Mouse (Mus musculus) olfactory bulb, adult 2 months (tissue): Measurements from ENCODE around the gene Lzts2.

Experiments
- CTCF ChIP-seq: fragments of 200-500 bp; IDR thresholded peaks from 2 replicates; pipeline ENCODE4 v1.5.1; 2012; ENCODE audit warnings: low read depth, mild to moderate bottlenecking, low read length, moderate library complexity; ENCODE audit not compliant: insufficient read depth
- POLR2A ChIP-seq: fragments of 200-500 bp; IDR thresholded peaks from 2 replicates; pipeline ENCODE4 v1.6.1; 2012; ENCODE audit warnings: mild to moderate bottlenecking, low read depth, low read length, moderate library complexity; ENCODE audit not compliant: insufficient read depth

GRCm38 (mm10) chr19:44982477-44983115, 31.6 kb upstream of the Lzts2 start:
- TF ChIP-seq CTCF = no peak
- no peak for TF ChIP-seq POLR2A
